12 mouse cellular contexts compared by ENCODE assay signal in the genomic region with DNA sequence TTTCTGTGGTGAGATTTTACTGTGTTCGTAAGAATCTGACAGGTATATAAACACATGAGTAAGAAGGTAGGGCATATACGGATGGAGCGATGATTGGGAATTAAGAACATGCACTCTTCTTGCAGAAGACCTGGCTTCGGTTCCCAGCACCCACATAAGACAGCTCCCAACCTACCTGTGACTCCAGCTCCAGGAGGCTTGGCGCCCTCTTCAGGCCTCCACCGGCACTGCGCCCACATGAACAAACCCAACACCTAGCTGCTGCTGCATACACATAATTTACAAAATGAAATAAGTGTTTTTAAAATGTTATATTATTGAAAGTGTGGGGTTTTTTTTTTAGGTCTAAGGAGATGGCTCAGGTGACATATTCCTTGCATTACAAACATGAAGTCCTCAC.
DNase-seq lines count a peak whose midpoint lies in the region; ATAC-seq and TF ChIP-seq lines count a peak whose summit lies in the region.
"Had no signal": no experiment of that assay in that cellular context is flagged by ENCODE, and none has a peak within 500 bp of the region (broad histone marks: within the 10 kb centered on the region; RNA-seq: fewer than 3 reads in every experiment).

No protein-coding gene starts in this region.

- DNase-seq in left cerebral cortex, adult 2 months (ENCODE audit: extremely low spot score in 1 of 2, low spot score in 2 of 2) = no peak
- DNase-seq in left cerebral cortex, postnatal 4 days = no peak
- peak; percentile 9 to 29 for DNase-seq in CD8-positive naive resting alpha-beta T cell, adult 2 months (ENCODE audit: low read depth in 2 of 2, low spot score in 2 of 2)
- no peak for DNase-seq in Patski (ENCODE audit: low read depth, low spot score)
- peak; percentile 13 to 58 for DNase-seq in natural killer cell, adult 2 months (ENCODE audit: low spot score in 2 of 2)
- DNase-seq in embryo, embryonic 9.5 days (ENCODE audit: extremely low spot score) = no peak
- no peak for DNase-seq in right cerebral cortex, adult 18-20 months
- DNase-seq: embryo, embryonic 11 days; midbrain, embryonic 14.5 days had no signal

- CTCF ChIA-PET in Patski (lab: Charles Lee) = interaction anchor here (0.8 kb wide), 1 partner anchor 13 kb away, joined by 3 read pairs; no protein-coding TSS in a partner anchor

- POLR2A ChIA-PET in Patski (lab: Charles Lee) = no interaction called here

- in situ Hi-C loops in Patski (cut with MboI; ENCODE audit: low pct_unique_long_range_greater_than_20kb) = no loop called here

- TF ChIP-seq CTCF in left cerebral cortex, adult 2 months (IDR thresholded peaks at IDR 0.05) = peak; percentile 33
- peak; percentile 57 for TF ChIP-seq CTCF in Patski (IDR thresholded peaks at IDR 0.05)

- H3K4me3 ChIP-seq in left cerebral cortex, adult 2 months = no peak overlapping the region
- H3K4me3 ChIP-seq: heart, embryonic 10.5 days; limb, embryonic 13.5 days had no signal

- no peak for ATAC-seq in Patski

- no peaks in the 10 kb centered on the region for H3K27me3 ChIP-seq in Patski
- H3K27me3 ChIP-seq: limb, embryonic 13.5 days had no signal

- no peak overlapping the region for H3K27ac ChIP-seq in left cerebral cortex, adult 2 months
- H3K27ac ChIP-seq: heart, embryonic 10.5 days; hindbrain, embryonic 14.5 days; limb, embryonic 13.5 days had no signal

- intact Hi-C loops in left cerebral cortex, adult 2 months (cut with DNase I) = no loop called here
- intact Hi-C loops in left cerebral cortex, postnatal 4 days (cut with DNase I) = no loop called here

Comparison
In these comparisons a context has a peak if more than half of its experiments do, and no peak if none do; other contexts are left out.
1. DNase-seq: peak in CD8-positive naive resting alpha-beta T cell, adult 2 months (2 of 2) and natural killer cell, adult 2 months (2 of 2); none in left cerebral cortex, adult 2 months (0 of 2), left cerebral cortex, postnatal 4 days (single experiment), Patski (single experiment), embryo, embryonic 9.5 days (single experiment) and right cerebral cortex, adult 18-20 months (single experiment).